Mouse (Mus musculus) heart, postnatal 10 days (tissue): ENCODE measurements at regions not wholly inside any gene's neighbourhood (a gene's known extent, or its start where the extent isn't known, plus 50 kb on each side); places are given as distances from the start of the nearest gene placed in this dataset.

ENCODE experiments used
- DNase-seq, 2 experiments: peaks; one replicate each; pipeline ENCODE4 v3.0.0; 2021
- intact Hi-C: fragments of 180-260 bp; cut with DNase I; formaldehyde crosslinking; loops from one replicate; pipeline ENCODE4 v1.15.1; 2025

DNA sequence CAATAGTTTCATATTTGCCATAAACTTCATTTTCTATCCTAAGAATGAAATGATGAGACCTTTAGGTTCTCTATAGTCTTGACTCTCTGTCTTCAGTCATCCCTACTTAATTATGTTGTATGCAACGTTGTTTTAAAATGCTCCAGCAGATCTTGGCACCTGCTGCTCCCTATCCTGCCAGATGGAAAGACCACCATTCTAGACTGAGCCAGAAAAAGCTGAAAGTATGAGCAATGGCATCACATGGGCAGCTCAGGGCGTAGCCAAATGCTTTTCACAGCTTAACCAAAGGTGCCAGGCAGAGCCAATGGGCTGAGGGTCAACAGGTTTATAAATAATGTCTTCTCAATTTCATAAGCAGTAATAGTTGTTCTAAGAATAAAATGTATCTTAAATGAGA lies 190.2 kb upstream of the Cdh20 start:
- DNase-seq: no peak
- intact Hi-C loops: no loop called here

GRCm38 (mm10) chr1:104584123-104584522 lies 184.2 kb upstream of the Cdh20 start:
- DNase-seq: no peak
- intact Hi-C loops: no loop called here

- no peak for DNase-seq
- intact Hi-C loops: no loop called here
These were observed 181.3 kb upstream of the Cdh20 start for GRCm38 (mm10) chr1:104586985-104587384.

DNA sequence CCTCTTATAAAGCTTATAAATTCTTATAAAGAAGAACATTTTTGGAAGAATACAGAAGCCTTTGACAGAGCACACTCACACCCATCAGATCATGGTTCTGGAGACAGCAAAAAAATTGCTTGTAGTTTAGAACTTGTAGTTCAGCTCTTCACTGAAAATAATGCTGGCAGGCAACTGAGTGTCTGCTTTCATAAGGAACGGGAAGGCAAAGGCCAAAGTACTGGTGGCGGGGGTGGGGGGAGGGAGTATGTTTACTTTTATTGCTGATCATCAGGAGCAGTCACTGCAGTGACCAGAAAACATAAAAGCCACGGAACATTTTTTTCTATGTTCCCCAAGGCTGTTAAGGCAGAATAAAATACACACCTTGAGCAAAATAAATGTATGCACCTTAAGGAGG lies 163.0 kb upstream of the Cdh20 start:
- DNase-seq: no peak
- intact Hi-C loops: no loop called here

DNA sequence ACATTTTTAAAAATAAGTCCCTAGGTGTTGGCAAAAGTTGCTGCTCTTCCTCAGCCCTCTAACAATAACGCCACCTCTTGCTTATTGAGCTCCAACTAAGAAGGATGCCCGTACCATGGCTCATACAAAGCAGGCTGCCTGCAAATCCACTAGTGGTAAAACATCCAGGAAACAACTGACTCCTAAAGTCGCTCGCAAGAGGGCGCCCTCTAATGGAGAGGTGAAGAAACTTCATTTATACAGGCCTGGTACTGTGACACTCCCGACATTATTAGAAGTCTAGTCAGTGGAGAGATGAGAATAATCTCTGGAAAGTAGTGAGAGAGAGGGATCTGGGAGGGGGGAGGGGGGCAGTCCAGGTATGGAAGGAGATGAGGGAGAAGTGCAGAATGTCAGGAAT lies 158.9 kb upstream of the Cdh20 start:
- intact Hi-C loops: no loop called here
- no peak for DNase-seq

DNA sequence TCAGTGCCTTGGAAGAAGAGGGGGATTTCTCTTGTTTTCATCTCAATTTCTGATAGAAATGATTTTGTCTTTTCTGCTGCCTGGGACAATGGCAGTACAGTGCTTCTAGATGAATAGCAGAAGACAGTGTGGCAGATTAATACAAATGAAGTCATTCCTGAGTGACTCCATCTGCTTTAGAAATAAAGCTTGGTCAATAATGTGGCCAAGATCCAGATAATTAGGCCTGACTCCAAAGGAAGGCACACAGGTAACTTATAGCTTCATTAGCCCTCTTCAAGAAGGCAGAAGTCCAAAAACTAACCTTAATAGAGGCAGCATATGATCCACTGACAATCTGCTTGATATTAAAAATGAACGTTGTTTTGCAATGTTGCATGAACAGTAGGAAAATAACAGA lies 151.0 kb upstream of the Cdh20 start:
- intact Hi-C loops: no loop called here
- DNase-seq: no peak

DNA sequence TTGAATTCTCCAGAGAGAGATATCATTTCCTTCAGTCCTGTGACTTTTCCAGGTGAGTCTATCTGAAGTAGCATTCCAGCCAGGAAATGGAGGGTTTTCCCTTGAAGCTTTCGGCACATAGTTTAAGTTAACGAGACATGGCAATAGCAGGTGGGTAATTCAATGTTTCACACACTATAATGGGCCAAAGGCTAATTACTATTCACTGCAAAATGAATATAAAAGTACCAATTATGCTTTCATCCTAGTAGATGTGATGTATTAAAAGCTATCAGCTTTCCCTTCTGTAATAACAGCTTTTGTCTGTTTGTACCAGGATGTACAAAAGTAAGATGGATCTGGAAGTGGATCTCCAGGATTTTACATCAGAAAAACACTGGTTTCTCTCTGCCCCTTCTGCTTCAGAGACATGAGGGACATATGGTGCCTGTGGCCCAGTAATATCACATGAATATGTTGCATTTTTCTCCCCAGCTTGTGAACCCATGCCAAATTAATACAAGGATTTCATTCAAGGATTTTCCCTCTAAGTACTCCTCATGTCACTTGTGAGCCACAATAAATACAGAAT lies 148.4 kb upstream of the Cdh20 start:
- no peak for DNase-seq
- intact Hi-C loops: no loop called here

DNA sequence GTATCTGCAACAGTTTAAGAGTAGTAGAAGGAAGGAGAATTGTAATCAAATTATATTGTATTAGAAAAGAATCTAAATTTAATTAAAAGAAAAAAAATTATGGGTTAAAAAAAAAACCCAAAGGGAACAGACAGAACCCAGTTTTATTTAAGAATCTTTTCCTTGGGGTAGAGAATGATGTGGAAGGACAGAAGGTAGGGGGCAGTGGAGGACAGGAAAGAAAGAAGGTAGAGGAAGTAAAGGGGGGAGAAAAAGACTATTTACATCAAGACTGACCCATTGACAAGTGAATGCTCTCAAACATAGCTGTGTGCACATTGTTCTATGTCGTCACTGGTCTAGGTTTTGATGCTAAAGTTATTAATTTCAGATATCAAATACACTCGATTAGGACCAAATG lies 142.8 kb upstream of the Cdh20 start:
- intact Hi-C loops: loop anchor here (2.0 kb wide), 1 partner anchor 319 kb away; no protein-coding TSS in a partner anchor
- no peak for DNase-seq

DNA sequence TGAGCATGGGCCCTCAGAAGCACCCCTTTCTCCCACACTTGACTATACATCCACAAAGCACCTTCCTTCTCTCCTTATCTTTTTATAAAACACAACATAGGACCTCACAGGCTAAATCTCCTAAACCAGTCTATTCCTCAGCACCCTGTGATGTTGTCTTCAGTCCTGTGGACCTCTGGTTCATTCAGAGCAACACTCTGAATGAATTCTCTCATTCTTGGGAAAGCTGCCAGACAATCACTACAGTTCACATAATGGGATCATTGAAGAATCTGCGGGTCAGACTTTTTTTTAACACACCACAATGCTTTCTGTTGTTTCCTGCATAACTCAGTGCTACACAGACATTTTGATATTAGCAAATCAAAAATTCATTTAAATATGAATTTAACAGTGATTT lies 115.9 kb upstream of the Cdh20 start:
- intact Hi-C loops: no loop called here
- no peak for DNase-seq
